Mouse (Mus musculus): Measurements from ENCODE around the gene Xaf1. TPM values are rescaled to one million over a fixed set of nuclear protein-coding genes. Genes with fewer than 3 reads are reported as not detected.

Xaf1 gene
- total and polyA plus RNA-seq, 2 experiments from 2014 or later, result 3.1 to 4.8 TPM

GRCm38 (mm10) chr11:72348563-72348962 is 47.1 kb downstream of the Xaf1 start:
- ATAC-seq, result no peak
- no peak for DNase-seq
- Histone ChIP-seq H3K9ac (no peak overlapping the region), H3K27me3 (ENCODE audit: insufficient read depth, low read length) (no peaks in the 10 kb centered on the region), H3K4me3 (ENCODE audit: low read depth, low read length) (no peak overlapping the region), H3K9me3 (ENCODE audit: low read length) (no peaks in the 10 kb centered on the region), H3K4me2 (ENCODE audit: low read depth) (no peak overlapping the region), H3K27ac (ENCODE audit: low read depth, low read length) (no peak overlapping the region), H3K4me1 (ENCODE audit: insufficient read depth) (no peaks in the 10 kb centered on the region), H3K36me3 (ENCODE audit: insufficient read depth) (no peaks in the 10 kb centered on the region)
- no peak for TF ChIP-seq CTCF (IDR thresholded peaks at IDR 0.05; ENCODE audit: low read depth)
- 57% methylated on average over 10 of the region's 10 CpGs for WGBS

- H3K4me2 ChIP-seq (ENCODE audit: low read depth), result no peak overlapping the region
- no peaks in the 10 kb centered on the region for H3K36me3 ChIP-seq (ENCODE audit: insufficient read depth)
- H3K27me3 ChIP-seq (ENCODE audit: insufficient read depth, low read length), result no peaks in the 10 kb centered on the region
- no peak overlapping the region for H3K4me3 ChIP-seq (ENCODE audit: low read depth, low read length)
- no peak overlapping the region for H3K9ac ChIP-seq
- no peaks in the 10 kb centered on the region for H3K9me3 ChIP-seq (ENCODE audit: low read length)
- peak; percentile 35 for DNase-seq
- H3K27ac ChIP-seq (ENCODE audit: low read depth, low read length), result no peak overlapping the region
- no peaks in the 10 kb centered on the region for H3K4me1 ChIP-seq (ENCODE audit: insufficient read depth)
- no peak for TF ChIP-seq CTCF (IDR thresholded peaks at IDR 0.05; ENCODE audit: low read depth)
- WGBS, result 42% methylated on average over 8 of the region's 8 CpGs
- no peak for ATAC-seq
These were observed 47.6 kb downstream of the Xaf1 start for GRCm38 (mm10) chr11:72349016-72349415.

- no peaks in the 10 kb centered on the region for H3K27me3 ChIP-seq (ENCODE audit: insufficient read depth, low read length)
- no peaks in the 10 kb centered on the region for H3K36me3 ChIP-seq (ENCODE audit: insufficient read depth)
- no peak overlapping the region for H3K9ac ChIP-seq
- H3K4me2 ChIP-seq (ENCODE audit: low read depth), result no peak overlapping the region
- ATAC-seq (no peak), DNase-seq (no peak)
- H3K27ac ChIP-seq (ENCODE audit: low read depth, low read length), result no peak overlapping the region
- H3K4me3 ChIP-seq (ENCODE audit: low read depth, low read length), result no peak overlapping the region
- TF ChIP-seq CTCF (IDR thresholded peaks at IDR 0.05; ENCODE audit: low read depth), result no peak
- WGBS, result 75% methylated on average over 4 of the region's 4 CpGs
- no peaks in the 10 kb centered on the region for H3K4me1 ChIP-seq (ENCODE audit: insufficient read depth)
- no peaks in the 10 kb centered on the region for H3K9me3 ChIP-seq (ENCODE audit: low read length)
These were observed 48.2 kb downstream of the Xaf1 start for GRCm38 (mm10) chr11:72349652-72350051.

- Histone ChIP-seq H3K27me3 (ENCODE audit: insufficient read depth, low read length) (no peaks in the 10 kb centered on the region), H3K4me3 (ENCODE audit: low read depth, low read length) (no peak overlapping the region), H3K36me3 (ENCODE audit: insufficient read depth) (no peaks in the 10 kb centered on the region), H3K4me2 (ENCODE audit: low read depth) (no peak overlapping the region), H3K27ac (ENCODE audit: low read depth, low read length) (no peak overlapping the region), H3K9ac (no peak overlapping the region), H3K9me3 (ENCODE audit: low read length) (no peaks in the 10 kb centered on the region), H3K4me1 (ENCODE audit: insufficient read depth) (no peaks in the 10 kb centered on the region)
- WGBS, result 86% methylated on average over 1 of the region's 1 CpGs
- ATAC-seq, result no peak
- no peak for DNase-seq
- TF ChIP-seq CTCF (IDR thresholded peaks at IDR 0.05; ENCODE audit: low read depth), result no peak
These were observed 50.8 kb downstream of the Xaf1 start for GRCm38 (mm10) chr11:72352272-72352671.

- ATAC-seq (no peak), DNase-seq (no peak)
- Histone ChIP-seq H3K4me1 (ENCODE audit: insufficient read depth) (no peaks in the 10 kb centered on the region), H3K9ac (no peak overlapping the region), H3K27me3 (ENCODE audit: insufficient read depth, low read length) (no peaks in the 10 kb centered on the region), H3K4me2 (ENCODE audit: low read depth) (no peak overlapping the region), H3K27ac (ENCODE audit: low read depth, low read length) (no peak overlapping the region), H3K36me3 (ENCODE audit: insufficient read depth) (no peaks in the 10 kb centered on the region), H3K9me3 (ENCODE audit: low read length) (no peaks in the 10 kb centered on the region), H3K4me3 (ENCODE audit: low read depth, low read length) (no peak overlapping the region)
- TF ChIP-seq CTCF (IDR thresholded peaks at IDR 0.05; ENCODE audit: low read depth), result no peak
- WGBS, result 72% methylated on average over 3 of the region's 3 CpGs
These were observed 51.8 kb downstream of the Xaf1 start for GRCm38 (mm10) chr11:72353186-72353585.

GRCm38 (mm10) chr11:72354971-72355728 is 53.7 kb downstream of the Xaf1 start:
- Histone ChIP-seq H3K9ac (no peak overlapping the region), H3K4me3 (ENCODE audit: low read depth, low read length) (no peak overlapping the region), H3K4me2 (ENCODE audit: low read depth) (no peak overlapping the region; the same call in 1 of the 2 replicates), H3K36me3 (ENCODE audit: insufficient read depth) (no peaks in the 10 kb centered on the region), H3K27me3 (ENCODE audit: insufficient read depth, low read length) (no peaks in the 10 kb centered on the region), H3K9me3 (ENCODE audit: low read length) (no peaks in the 10 kb centered on the region), H3K4me1 (ENCODE audit: insufficient read depth) (no peaks in the 10 kb centered on the region), H3K27ac (ENCODE audit: low read depth, low read length) (no peak overlapping the region)
- 27% methylated on average over 20 of the region's 20 CpGs for WGBS
- ATAC-seq (peak; percentile 45; the same call in 1 of the 2 replicates), DNase-seq (peak; percentile 66)
- peak; percentile 85 for TF ChIP-seq CTCF (IDR thresholded peaks at IDR 0.05; ENCODE audit: low read depth)

Measured in forebrain, postnatal 0 days (tissue).